Mouse (Mus musculus) cerebellum, postnatal 4 days (tissue): ENCODE results near the gene Tmem62.
A peak's percentile ranks its signal among the peaks of the same experiment; 100 is the strongest.
"Not testable (repeated sequence)": the region's sequence is repeated elsewhere in the genome, so short reads cannot be mapped to it uniquely, and the experiment has no call there.

ENCODE experiments used
- DNase-seq, 2 experiments: peaks; one replicate each; pipeline ENCODE4 v3.0.0; 2022; ENCODE audit warnings: low spot score in 2 of 2, mixed read lengths in 1 of 2

Gene Tmem62

GRCm38 (mm10) chr2:120976990-120977925, at the start of gene Tmem62:
Gene Tmem62 (plus strand): TSS chr2:120977017.
- DNase-seq: peak; percentile 27 to 59

GRCm38 (mm10) chr2:120933038-120933437, 43.8 kb upstream of the Tmem62 start:
- DNase-seq: no peak

- DNase-seq: no peak
These were observed 25.6 kb upstream of the Tmem62 start for GRCm38 (mm10) chr2:120951208-120951607.

GRCm38 (mm10) chr2:120952176-120952938, 24.5 kb upstream of the Tmem62 start:
- DNase-seq: no peak

GRCm38 (mm10) chr2:120959363-120959762, 17.5 kb upstream of the Tmem62 start:
- DNase-seq: no peak

GRCm38 (mm10) chr2:120959827-120960226, 17.0 kb upstream of the Tmem62 start:
- no peak for DNase-seq

- no peak for DNase-seq
These were observed 16.6 kb upstream of the Tmem62 start for GRCm38 (mm10) chr2:120960261-120960660.

- no peak for DNase-seq
These were observed 13.7 kb upstream of the Tmem62 start for GRCm38 (mm10) chr2:120963110-120963509.

- DNase-seq: no peak
These were observed 11.3 kb upstream of the Tmem62 start for GRCm38 (mm10) chr2:120965486-120965885.

- DNase-seq: no peak
These were observed 6.7 kb upstream of the Tmem62 start for GRCm38 (mm10) chr2:120970045-120970539.

- DNase-seq: peak; percentile 70 to 86
These were observed 6.2 kb upstream of the Tmem62 start, which contains the start of gene Ubr1 for GRCm38 (mm10) chr2:120970559-120971080. Gene Ubr1 (minus strand): TSS chr2:120970715.

- no peak for DNase-seq
These were observed 5.1 kb upstream of the Tmem62 start for GRCm38 (mm10) chr2:120971766-120972165.

GRCm38 (mm10) chr2:120972257-120972656, 4.6 kb upstream of the Tmem62 start:
- not testable (repeated sequence) for DNase-seq

GRCm38 (mm10) chr2:120972964-120973363, 3.9 kb upstream of the Tmem62 start:
- DNase-seq: no peak

- no peak for DNase-seq
These were observed 509 bp upstream of the Tmem62 start for GRCm38 (mm10) chr2:120976308-120976707.

GRCm38 (mm10) chr2:120977926-120978692, 1.3 kb downstream of the Tmem62 start:
- no peak for DNase-seq

- no peak for DNase-seq
These were observed 1.8 kb downstream of the Tmem62 start for GRCm38 (mm10) chr2:120978693-120979037.

GRCm38 (mm10) chr2:120979819-120980218, 3.0 kb downstream of the Tmem62 start:
- DNase-seq: no peak

GRCm38 (mm10) chr2:120980861-120981260, 4.0 kb downstream of the Tmem62 start:
- DNase-seq: no peak

GRCm38 (mm10) chr2:120983611-120984010, 6.8 kb downstream of the Tmem62 start:
- DNase-seq: no peak

GRCm38 (mm10) chr2:120985241-120985640, 8.4 kb downstream of the Tmem62 start:
- DNase-seq: no peak
